In the genomic region with DNA sequence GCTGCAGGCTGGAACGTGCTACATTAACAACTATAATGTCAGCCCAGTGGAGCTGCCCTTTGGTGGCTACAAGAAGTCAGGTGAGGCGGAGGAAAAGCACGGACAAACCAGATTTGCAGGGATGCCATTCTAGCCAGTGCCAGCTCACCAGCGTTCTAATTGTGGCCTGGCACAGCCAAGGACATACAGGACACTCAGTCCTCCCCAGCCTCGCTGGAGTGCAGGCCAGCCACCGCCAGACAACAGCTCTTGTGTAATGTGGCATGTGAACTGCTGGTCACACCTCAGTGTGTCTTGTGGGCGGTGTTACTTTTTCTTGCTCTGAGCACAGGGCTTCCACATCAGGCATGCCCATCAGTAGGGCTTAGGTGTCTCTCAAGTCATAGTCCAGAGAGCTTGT, we compare ENCODE assay signal across 14 mouse cellular contexts. TPM values are rescaled to one million over a fixed set of nuclear protein-coding genes. Genes with fewer than 3 reads are reported as not detected.
DNase-seq lines count a peak whose midpoint lies in the region; ATAC-seq and TF ChIP-seq lines count a peak whose summit lies in the region.
"Had no signal": no experiment of that assay in that cellular context is flagged by ENCODE, and none has a peak within 500 bp of the region (broad histone marks: within the 10 kb centered on the region; RNA-seq: fewer than 3 reads in every experiment).

No protein-coding gene starts in this region.

- no peaks in the 10 kb centered on the region for H3K9me3 ChIP-seq in liver, embryonic 12.5 days (replicated peaks)
- no peaks in the 10 kb centered on the region for H3K9me3 ChIP-seq in liver, embryonic 11.5 days (ENCODE audit: control insufficient read depth, low read length)
- no peaks in the 10 kb centered on the region for H3K9me3 ChIP-seq in stomach, postnatal 0 days (ENCODE audit: control insufficient read depth, low read length)
- no peaks in the 10 kb centered on the region for H3K9me3 ChIP-seq in limb, embryonic 10.5 days (replicated peaks)
- H3K9me3 ChIP-seq: G1E; hindbrain, embryonic 12.5 days; lung, embryonic 15.5 days had no signal

- no peak overlapping the region for H3K4me2 ChIP-seq in liver, embryonic 12.5 days
- no peak overlapping the region for H3K4me2 ChIP-seq in liver, embryonic 11.5 days
- no peak overlapping the region for H3K4me2 ChIP-seq in stomach, postnatal 0 days (replicated peaks; ENCODE audit: low read depth)
- H3K4me2 ChIP-seq: hindbrain, embryonic 12.5 days; lung, embryonic 15.5 days had no signal

- H3K27ac ChIP-seq in liver, embryonic 12.5 days, result peak overlapping the region; percentile 92
- no peak overlapping the region for H3K27ac ChIP-seq in liver, embryonic 11.5 days (ENCODE audit: low read depth, low read length)
- no peak overlapping the region for H3K27ac ChIP-seq in stomach, postnatal 0 days (replicated peaks)
- no peak overlapping the region for H3K27ac ChIP-seq in limb, embryonic 10.5 days
- H3K27ac ChIP-seq: hindbrain, embryonic 12.5 days; left cerebral cortex, adult 2 months; lung, embryonic 15.5 days had no signal

- peak; percentile 26 for ATAC-seq in frontal cortex, adult (ENCODE audit: low TSS enrichment)
- ATAC-seq in liver, embryonic 12.5 days, result no peak
- ATAC-seq in liver, embryonic 11.5 days (replicated peaks; ENCODE audit: low FRiP score), result no peak
- ATAC-seq in stomach, postnatal 0 days (ENCODE audit: low FRiP score, low TSS enrichment), result peak; percentile 78
- ATAC-seq: forebrain, postnatal 0 days had no signal

- intact Hi-C loops in heart, postnatal 36 days (cut with DNase I), result no loop called here

- WGBS in liver, embryonic 12.5 days (ENCODE audit: insufficient replicate concordance), result 91% methylated on average over 7 of the region's 7 CpGs
- 89% methylated on average over 7 of the region's 7 CpGs for WGBS in liver, embryonic 11.5 days
- 76% methylated on average over 7 of the region's 7 CpGs for WGBS in stomach, postnatal 0 days
- 92% methylated on average over 7 of the region's 7 CpGs for WGBS in limb, embryonic 10.5 days

- no peak overlapping the region for H3K9ac ChIP-seq in liver, embryonic 12.5 days
- H3K9ac ChIP-seq in liver, embryonic 11.5 days (ENCODE audit: low read depth, low read length), result no peak overlapping the region
- no peak overlapping the region for H3K9ac ChIP-seq in stomach, postnatal 0 days (ENCODE audit: low read length)
- H3K9ac ChIP-seq: forebrain, postnatal 0 days; hindbrain, embryonic 12.5 days; lung, embryonic 15.5 days had no signal

- no peak overlapping the region for H3K4me3 ChIP-seq in liver, embryonic 12.5 days
- H3K4me3 ChIP-seq in liver, embryonic 11.5 days (ENCODE audit: low read depth, low read length), result no peak overlapping the region
- no peak overlapping the region for H3K4me3 ChIP-seq in stomach, postnatal 0 days (ENCODE audit: low read depth, low read length)
- H3K4me3 ChIP-seq in limb, embryonic 10.5 days, result no peak overlapping the region
- H3K4me3 ChIP-seq: hindbrain, embryonic 12.5 days; left cerebral cortex, adult 2 months; lung, embryonic 15.5 days had no signal

- DNase-seq in frontal cortex, postnatal 14 days (ENCODE audit: low spot score in 2 of 2), result no peak
- DNase-seq in liver, embryonic 11.5 days (ENCODE audit: low spot score), result no peak
- DNase-seq in heart, postnatal 36 days, result peak; percentile 28 to 43
- DNase-seq in stomach, postnatal 0 days (ENCODE audit: low spot score), result peak; percentile 56
- no peak for DNase-seq in lung, adult 18-20 months
- DNase-seq in limb, embryonic 10.5 days (ENCODE audit: low spot score), result no peak
- DNase-seq: B cell, adult 2 months; forebrain, postnatal 0 days had no signal

- H3K4me1 ChIP-seq in liver, embryonic 12.5 days, result peaks cover 50% of the 10 kb centered on the region
- H3K4me1 ChIP-seq in liver, embryonic 11.5 days (replicated peaks; ENCODE audit: control insufficient read depth, insufficient read depth, low read length), result peaks cover 29% of the 10 kb centered on the region
- no peaks in the 10 kb centered on the region for H3K4me1 ChIP-seq in stomach, postnatal 0 days (replicated peaks; ENCODE audit: control insufficient read depth, insufficient read depth)
- H3K4me1 ChIP-seq in limb, embryonic 10.5 days, result no peaks in the 10 kb centered on the region
- H3K4me1 ChIP-seq: hindbrain, embryonic 12.5 days; lung, embryonic 15.5 days had no signal

- no peak for TF ChIP-seq CTCF in stomach, postnatal 0 days (IDR thresholded peaks at IDR 0.05; ENCODE audit: low read depth)

- no peak for TF ChIP-seq EP300 in stomach, postnatal 0 days (optimal IDR thresholded peaks at IDR 0.05)

- H3K27me3 ChIP-seq in liver, embryonic 12.5 days (replicated peaks), result no peaks in the 10 kb centered on the region
- H3K27me3 ChIP-seq in liver, embryonic 11.5 days (replicated peaks; ENCODE audit: control insufficient read depth, insufficient read depth, low read length), result no peaks in the 10 kb centered on the region
- no peaks in the 10 kb centered on the region for H3K27me3 ChIP-seq in stomach, postnatal 0 days (ENCODE audit: control insufficient read depth, insufficient read depth, low read length)
- no peaks in the 10 kb centered on the region for H3K27me3 ChIP-seq in limb, embryonic 10.5 days (ENCODE audit: low read depth, poor library complexity, severe bottlenecking)
- H3K27me3 ChIP-seq: hindbrain, embryonic 12.5 days; lung, embryonic 15.5 days had no signal

- peaks cover 99% of the 10 kb centered on the region for H3K36me3 ChIP-seq in liver, embryonic 12.5 days
- peaks cover 28% of the 10 kb centered on the region for H3K36me3 ChIP-seq in liver, embryonic 11.5 days (ENCODE audit: control insufficient read depth, insufficient read depth, low read length)
- H3K36me3 ChIP-seq in stomach, postnatal 0 days (ENCODE audit: control insufficient read depth, insufficient read depth, low read length), result peaks cover 25% of the 10 kb centered on the region
- peaks cover 25% of the 10 kb centered on the region for H3K36me3 ChIP-seq in limb, embryonic 10.5 days

RNA-seq across cellular contexts. Expression of a gene that starts 16.0 kb away (rescaled TPM):
- polyA plus RNA-seq in liver, embryonic 12.5 days (2016; fragmentation: Nextera tagmentation; extraction: Ambion mirVana), result 94.4 and 99.5 TPM in 2 replicates
- 112 and 129 TPM in 2 replicates for polyA plus RNA-seq in liver, embryonic 11.5 days (2014; fragmentation: Nextera tagmentation; extraction: Ambion mirVana)
- 10 to 100 TPM; 22.9 to 24.4 TPM for total RNA-seq in heart, postnatal 36 days (2021)
- polyA plus RNA-seq in stomach, postnatal 0 days (2015; fragmentation: Nextera tagmentation; extraction: Ambion mirVana), result 70.7 and 74.7 TPM in 2 replicates
- 41.2 and 43.5 TPM in 2 replicates for polyA plus RNA-seq in limb, embryonic 10.5 days (2016; fragmentation: Nextera tagmentation; extraction: Ambion mirVana)

RNA-seq across cellular contexts. Expression of a gene that starts 27.8 kb away (rescaled TPM):
- 388 and 396 TPM in 2 replicates for polyA plus RNA-seq in liver, embryonic 12.5 days (2016; fragmentation: Nextera tagmentation; extraction: Ambion mirVana)
- polyA plus RNA-seq in liver, embryonic 11.5 days (2014; fragmentation: Nextera tagmentation; extraction: Ambion mirVana), result 242 and 253 TPM in 2 replicates
- total RNA-seq in heart, postnatal 36 days (2021), result 100 to 1,000 TPM; 324 to 329 TPM
- polyA plus RNA-seq in stomach, postnatal 0 days (2015; fragmentation: Nextera tagmentation; extraction: Ambion mirVana), result 991 and 1,037 TPM in 2 replicates
- 45.7 and 47.6 TPM in 2 replicates for polyA plus RNA-seq in limb, embryonic 10.5 days (2016; fragmentation: Nextera tagmentation; extraction: Ambion mirVana)

RNA-seq across cellular contexts. Expression of a gene that starts 57.6 kb away (rescaled TPM):
- 70.7 and 74.2 TPM in 2 replicates for polyA plus RNA-seq in liver, embryonic 12.5 days (2016; fragmentation: Nextera tagmentation; extraction: Ambion mirVana)
- polyA plus RNA-seq in liver, embryonic 11.5 days (2014; fragmentation: Nextera tagmentation; extraction: Ambion mirVana), result 104 and 116 TPM in 2 replicates
- 10 to 100 TPM; 87.5 to 93.7 TPM for total RNA-seq in heart, postnatal 36 days (2021)
- polyA plus RNA-seq in stomach, postnatal 0 days (2015; fragmentation: Nextera tagmentation; extraction: Ambion mirVana), result 77.2 and 81.8 TPM in 2 replicates
- polyA plus RNA-seq in limb, embryonic 10.5 days (2016; fragmentation: Nextera tagmentation; extraction: Ambion mirVana), result 60.9 and 64.4 TPM in 2 replicates

Comparison
In these comparisons a context has a peak if more than half of its experiments do, and no peak if none do; other contexts are left out.
1. ATAC-seq: peak in frontal cortex, adult (single experiment) and stomach, postnatal 0 days (single experiment); none in liver, embryonic 12.5 days (single experiment) and liver, embryonic 11.5 days (single experiment).
2. DNase-seq: peak in heart, postnatal 36 days (2 of 2) and stomach, postnatal 0 days (single experiment); none in frontal cortex, postnatal 14 days (0 of 2), liver, embryonic 11.5 days (single experiment), lung, adult 18-20 months (0 of 2) and limb, embryonic 10.5 days (single experiment).